Mouse (Mus musculus): ENCODE measurements around the gene Tmem128.

Gene Tmem128

DNA sequence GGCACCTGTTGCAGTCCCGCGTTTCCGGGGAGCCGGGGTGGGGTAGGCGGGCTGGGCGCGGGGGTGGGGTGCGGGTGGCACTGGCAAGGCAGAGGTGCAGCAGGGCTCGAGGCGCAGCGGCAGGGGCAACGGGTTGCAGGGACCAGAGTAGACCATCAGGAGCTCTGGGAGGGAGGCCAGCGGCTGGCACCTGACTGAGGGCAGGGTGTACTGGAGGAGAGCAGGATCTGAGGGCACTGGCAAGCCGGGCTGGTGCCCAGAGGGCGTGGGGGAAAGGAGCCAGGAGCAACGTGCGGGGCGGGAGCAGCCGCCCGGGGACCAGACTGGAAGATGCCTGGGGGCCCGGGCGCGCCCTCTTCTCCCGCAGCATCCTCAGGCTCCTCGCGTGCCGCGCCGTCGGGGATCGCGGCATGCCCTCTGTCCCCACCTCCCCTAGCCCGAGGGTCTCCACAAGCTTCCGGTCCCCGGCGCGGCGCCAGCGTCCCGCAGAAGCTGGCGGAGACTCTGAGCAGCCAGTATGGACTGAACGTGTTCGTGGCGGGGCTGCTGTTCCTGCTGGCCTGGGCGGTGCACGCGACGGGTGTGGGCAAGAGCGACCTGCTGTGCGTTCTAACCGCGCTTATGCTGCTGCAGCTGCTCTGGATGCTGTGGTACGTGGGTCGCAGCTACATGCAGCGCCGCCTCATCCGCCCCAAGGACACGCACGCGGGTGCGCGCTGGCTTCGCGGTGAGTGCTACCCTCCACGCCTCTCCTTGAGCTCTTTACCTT, 17.3 kb downstream of the Tmem128 start:
- no peak for DNase-seq (ENCODE audit: low read depth, low spot score)

DNA sequence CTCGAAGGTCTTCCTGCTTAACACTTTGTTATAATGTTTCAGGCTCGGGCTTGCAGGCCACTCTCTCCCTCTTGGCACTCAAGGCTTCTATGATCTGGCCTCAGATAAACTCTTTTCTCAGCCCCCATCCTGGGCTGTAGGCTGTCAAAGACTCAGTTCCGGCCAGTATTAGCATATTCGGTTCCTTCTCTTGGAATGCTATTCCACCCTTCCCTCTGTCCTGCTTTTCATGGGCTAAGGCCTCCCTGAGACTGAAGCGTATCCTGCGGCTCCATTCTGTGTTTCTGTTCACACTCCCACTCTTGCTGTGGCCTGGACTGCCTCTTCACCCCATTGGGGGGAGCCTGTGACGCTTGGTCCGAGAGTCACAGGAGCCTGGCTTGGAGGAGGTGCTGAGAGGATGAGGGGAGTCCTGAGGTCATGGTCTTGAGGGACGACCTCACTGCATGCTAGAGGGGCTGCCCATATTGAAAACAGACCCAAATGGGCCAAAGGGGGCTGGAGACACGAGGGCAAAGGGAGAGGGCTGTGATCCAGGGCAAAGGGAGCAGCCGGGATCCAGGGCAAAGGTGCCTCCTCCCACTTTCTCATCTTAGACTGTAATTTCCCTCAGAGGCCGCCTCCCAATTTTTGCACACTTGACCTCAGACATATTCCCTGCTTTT, 18.1 kb downstream of the Tmem128 start:
- no peak for DNase-seq (ENCODE audit: low read depth, low spot score)

DNA sequence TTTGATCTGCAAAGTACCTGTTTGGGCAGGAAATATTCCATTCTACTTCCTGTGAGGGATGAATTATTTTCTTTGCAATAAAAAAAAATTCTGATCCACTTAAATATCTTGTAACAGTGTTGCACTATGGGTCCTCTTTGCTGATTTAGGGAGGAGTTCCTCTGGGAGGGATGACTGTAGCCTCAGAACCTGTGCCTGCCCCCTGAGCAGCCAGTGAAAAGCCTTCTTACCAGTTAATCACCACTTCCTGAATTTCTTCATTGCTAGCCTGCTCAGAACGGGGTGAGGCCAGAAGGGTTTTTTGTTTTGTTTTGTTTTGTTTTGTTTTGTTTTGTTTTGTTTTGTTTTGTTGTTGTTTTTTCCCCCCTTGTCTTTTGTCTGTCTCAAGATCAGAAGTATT, 20.1 kb downstream of the Tmem128 start:
- DNase-seq (ENCODE audit: low read depth, low spot score), result no peak

DNA sequence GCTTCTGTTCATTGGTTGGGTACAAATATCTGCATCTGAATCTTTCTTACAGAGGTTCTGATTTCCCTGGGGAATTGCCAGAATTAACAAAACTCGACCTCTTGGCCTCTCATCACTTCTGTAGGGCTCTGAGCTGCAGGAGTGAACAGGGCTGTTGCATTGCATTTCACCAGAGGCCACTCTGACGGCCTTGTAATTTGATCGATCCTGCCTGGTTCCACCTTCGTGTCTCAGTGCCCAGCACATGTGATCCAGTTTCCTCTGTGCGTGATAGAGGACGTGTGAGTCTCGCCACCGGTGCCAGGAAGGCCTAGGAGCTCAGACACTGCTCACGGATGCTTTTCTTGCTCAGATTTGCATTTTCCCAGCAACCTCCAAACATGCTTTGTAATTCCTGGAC, 25.7 kb downstream of the Tmem128 start:
- no peak for DNase-seq (ENCODE audit: low read depth, low spot score)

DNA sequence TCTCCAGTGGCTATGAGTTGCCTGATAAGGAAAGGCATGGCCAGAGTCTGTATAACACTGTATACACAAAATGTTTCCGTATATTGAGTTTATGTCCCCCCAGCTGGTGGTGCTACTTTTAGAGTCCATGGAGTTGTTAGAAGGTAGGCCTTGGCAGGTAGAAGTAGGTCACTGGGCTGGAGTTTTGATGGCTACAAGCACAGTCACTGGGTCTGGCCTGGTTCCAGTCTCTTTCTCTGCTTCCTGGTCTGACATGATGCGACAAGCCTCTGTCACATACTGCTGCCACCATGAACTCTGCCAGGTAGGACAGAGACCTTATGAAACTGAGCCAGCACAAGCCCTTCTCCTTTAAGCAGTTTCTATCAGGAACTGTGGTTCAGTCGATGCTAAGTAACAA, 28.5 kb downstream of the Tmem128 start:
- DNase-seq (ENCODE audit: low read depth, low spot score), result no peak

DNA sequence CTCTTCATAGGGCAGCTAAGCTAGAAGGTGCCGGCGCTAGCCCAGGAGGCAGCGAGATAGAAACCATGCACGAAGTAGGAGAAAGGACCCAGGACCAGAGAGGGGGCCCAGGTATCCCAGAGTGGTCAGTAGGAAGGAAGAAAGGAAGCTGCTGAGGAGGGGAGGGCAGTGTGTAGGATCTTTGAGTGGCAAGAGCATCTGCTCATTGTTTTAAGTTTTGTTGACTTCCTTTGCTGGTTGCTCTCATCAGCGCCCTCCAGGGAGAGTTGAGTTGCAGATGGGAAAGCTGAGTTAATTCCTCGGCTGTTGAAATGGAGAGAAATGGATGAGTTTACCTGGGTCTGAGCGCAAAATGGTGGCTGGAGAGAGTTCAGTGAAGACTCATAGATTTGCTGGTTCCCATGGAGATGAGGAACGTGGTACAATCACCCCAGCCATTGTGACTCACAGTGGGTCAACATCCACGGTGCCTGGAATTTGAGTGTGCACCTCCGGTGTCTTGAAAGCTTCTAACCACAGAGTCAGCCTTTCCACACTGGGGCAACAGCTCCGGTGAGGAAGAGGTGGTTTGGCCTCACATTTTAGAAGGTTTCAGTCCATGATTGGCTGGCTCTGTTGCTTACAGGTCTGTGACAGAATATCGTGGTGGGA, 41.9 kb downstream of the Tmem128 start:
- no peak for DNase-seq (ENCODE audit: low read depth, low spot score)

DNA sequence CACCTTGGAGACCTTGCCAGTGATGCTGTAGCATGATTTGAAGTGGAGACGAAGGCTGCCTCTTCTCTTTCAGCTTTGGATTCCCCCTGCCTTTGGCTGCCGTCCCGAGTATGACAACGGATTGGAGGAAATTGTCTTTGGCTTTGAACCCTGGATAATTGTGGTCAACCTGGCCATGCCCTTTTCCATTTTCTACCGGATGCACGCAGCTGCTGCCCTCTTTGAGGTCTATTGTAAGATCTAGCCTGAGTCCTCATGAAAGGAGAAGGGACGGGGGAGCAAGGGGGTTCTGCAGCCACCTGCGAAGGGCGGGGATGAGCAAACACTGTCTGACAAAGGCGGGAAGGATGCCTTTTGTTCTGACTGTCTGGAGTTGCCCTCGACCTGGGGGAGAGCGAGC, 42.7 kb downstream of the Tmem128 start:
- no peak for DNase-seq (ENCODE audit: low read depth, low spot score)

DNA sequence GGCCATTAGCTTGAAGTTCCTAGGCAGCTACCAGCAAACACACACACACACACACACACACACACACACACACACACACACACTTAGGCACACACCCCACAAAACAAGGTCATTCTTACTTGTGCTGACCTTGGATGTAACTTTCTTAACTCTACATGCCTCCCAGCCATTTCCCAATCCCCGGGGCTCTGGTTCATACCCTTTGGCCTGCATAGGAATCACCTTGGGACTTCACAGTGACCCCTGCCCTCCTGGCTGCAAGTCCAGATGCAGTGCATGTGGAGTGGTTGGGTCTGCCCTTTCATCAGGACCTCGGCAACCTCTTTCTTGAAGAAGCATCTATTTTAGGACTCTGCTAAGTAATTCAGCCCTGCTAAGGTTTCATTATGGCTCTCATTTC, 45.3 kb downstream of the Tmem128 start:
- DNase-seq (ENCODE audit: low read depth, low spot score), result no peak

DNA sequence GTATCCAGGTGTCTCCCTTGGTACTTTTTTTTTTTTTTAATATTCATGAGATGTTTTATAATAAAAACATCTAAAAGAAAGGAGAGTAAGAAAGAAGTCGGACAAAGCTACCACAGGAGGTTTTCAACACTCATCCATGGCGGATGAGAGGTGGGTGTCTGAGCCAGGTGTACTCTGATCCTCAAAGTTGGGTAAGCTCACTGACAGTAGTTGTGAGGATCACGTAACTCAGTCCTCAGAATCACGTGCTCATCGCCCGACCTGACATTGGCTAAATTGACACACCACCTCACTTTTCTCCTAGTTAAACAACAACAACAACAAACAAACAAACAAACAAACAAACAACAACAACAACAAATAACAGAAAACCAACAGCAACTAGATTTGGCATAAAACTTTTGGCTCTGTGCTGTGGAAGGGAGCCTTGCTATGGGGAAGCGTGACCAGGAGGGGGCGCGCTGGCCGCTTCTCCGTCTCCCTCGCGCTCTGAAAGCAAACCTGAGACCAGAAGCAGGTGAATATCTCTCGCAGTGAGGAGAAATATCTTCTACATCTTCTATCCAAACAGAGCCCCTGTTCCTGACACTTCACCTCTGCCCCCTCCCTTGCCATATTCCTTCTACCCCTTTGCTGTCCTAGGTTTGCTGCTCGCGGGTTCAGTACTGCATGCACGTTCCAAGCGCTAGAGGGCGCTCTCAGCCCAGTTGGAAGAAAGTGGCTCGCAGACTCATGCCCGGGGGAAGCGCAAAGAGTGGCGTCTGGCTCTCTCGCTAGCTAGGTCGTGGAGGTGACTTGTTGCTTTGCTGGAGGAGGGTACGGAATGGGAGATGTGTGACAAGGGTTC, 47.5 kb downstream of the Tmem128 start:
- peak; percentile 83 for DNase-seq (ENCODE audit: low read depth, low spot score)

DNA sequence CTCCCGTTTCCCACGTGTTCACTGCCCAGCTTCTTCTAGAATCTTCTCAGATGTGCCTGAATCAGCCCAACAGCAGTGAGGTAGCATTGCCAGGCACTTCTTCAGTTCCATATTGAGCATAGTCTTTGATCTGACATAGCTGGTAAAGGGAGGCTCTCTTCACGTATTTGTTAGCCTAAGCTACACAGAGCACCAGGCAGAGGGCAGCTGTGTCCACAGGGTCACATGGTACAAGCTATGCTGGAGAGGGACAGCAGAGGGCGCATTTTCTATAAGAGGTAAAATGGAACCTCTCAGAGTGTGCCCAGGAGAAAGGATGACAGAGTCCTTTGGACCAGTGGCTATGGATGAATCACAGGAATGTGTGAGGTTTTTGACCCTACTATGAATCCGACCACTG, 48.9 kb downstream of the Tmem128 start:
- peak; percentile 50 for DNase-seq (ENCODE audit: low read depth, low spot score)

DNA sequence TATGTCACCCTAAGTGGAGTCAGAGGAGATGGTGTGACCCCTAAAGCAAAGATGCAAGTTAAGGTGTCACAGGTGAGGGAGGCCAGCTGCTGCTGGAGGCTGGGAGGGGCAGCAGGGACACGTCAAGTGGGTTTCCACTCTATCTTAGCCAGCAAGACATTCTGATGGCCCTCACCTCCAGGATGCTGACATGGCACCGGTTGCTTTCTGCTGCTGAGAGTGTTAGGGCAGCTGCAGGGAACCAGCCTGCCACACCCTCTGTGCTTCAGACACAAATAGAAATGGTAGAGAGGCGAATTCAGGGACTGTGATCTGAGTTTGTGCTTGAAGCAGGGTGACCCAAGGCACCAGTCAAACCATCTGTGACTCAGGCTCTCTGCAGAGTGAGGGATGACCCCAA, 49.8 kb downstream of the Tmem128 start:
- no peak for DNase-seq (ENCODE audit: low read depth, low spot score)

Measured in CD4-positive helper T cell, adult 2 months (primary cell).